Mouse (Mus musculus) heart, postnatal 25 days (tissue): ENCODE data around the gene Ppp2r3a. TPM values are rescaled to one million over a fixed set of nuclear protein-coding genes. Genes with fewer than 3 reads are reported as not detected.
A peak's percentile ranks its signal among the peaks of the same experiment; 100 is the strongest.

Experiments used
- DNase-seq: peaks from one replicate; pipeline ENCODE4 v3.0.0; 2022; ENCODE audit warnings: low spot score
- intact Hi-C: fragments of 180-260 bp; cut with DNase I; formaldehyde crosslinking; loops from one replicate; pipeline ENCODE4 v1.15.1; 2025
- total RNA-seq, 2 experiments: library from RNA; stranded (reverse); gene quantifications; 2 replicates each; pipeline ENCODE4 v1.2.3; 2021

Ppp2r3a gene
- total RNA-seq: 100 to 1,000 TPM; 229 to 237 TPM

DNA sequence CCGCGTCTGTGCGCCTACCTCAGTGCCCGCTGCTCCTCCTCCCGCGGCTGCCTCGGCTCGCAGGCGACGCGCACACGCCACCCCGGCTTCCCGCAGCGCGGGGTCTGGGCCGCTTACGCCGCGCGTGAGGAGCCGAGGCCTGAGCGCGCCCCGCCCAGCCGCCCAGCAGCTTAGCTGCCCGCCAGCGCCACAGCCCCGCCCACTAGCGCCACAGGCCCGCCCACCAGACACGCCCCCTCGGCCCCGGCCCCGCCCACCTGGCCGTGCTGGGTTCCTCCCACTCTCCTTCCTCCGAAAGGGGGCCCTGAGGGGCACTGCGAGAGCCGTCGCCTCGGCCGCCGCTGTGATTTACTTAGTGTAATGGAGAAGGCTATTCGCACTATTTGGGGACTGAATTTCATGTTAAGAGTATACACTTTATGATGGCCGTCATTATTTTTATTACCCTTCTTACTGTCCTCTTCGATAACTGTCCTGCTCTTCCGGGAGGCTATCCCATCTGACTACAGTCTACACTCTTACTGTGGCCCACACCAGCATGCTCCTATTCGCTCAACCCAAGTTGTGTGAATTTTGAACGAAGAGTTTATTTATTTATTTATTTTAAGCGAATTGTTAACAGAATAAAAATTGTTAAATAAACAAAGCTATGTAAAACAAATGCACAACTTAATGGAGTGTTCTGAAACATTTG is at the start of gene Ppp2r3a:
Gene Ppp2r3a, minus strand, starts transcription at position 152 of the 694 bp plus-strand sequence.
- peak; percentile 94 for DNase-seq
- intact Hi-C loops: loop anchor here (2.0 kb wide), 1 partner anchor 69 kb away; no protein-coding TSS in a partner anchor

DNA sequence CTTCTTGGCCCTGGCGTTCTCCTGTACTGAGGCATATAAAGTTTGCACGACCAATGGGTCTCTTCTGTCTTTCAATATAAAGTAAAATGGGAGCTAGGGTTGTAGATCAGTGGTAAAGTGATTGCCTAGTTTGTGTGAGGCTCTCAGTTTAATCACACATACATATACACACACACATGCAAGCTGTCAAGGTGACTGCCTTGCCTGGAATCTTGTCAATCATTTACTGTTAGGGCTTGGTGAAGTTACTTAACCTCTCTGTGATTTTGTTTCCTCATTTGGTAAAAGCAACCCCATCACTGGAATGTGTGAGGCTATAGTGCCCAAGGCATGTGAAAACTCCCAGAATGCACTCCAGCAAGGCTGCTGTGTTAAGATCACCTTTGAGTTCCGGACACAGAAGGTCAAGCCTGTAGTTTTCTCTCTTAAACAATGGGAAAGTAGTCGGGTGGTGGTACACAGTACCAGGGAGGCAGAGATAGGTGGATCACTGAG is 48.9 kb upstream of the Ppp2r3a start:
- intact Hi-C loops: loop anchor here (10.0 kb wide), 1 partner anchor 1244 kb away; no protein-coding TSS in a partner anchor
- no peak for DNase-seq

DNA sequence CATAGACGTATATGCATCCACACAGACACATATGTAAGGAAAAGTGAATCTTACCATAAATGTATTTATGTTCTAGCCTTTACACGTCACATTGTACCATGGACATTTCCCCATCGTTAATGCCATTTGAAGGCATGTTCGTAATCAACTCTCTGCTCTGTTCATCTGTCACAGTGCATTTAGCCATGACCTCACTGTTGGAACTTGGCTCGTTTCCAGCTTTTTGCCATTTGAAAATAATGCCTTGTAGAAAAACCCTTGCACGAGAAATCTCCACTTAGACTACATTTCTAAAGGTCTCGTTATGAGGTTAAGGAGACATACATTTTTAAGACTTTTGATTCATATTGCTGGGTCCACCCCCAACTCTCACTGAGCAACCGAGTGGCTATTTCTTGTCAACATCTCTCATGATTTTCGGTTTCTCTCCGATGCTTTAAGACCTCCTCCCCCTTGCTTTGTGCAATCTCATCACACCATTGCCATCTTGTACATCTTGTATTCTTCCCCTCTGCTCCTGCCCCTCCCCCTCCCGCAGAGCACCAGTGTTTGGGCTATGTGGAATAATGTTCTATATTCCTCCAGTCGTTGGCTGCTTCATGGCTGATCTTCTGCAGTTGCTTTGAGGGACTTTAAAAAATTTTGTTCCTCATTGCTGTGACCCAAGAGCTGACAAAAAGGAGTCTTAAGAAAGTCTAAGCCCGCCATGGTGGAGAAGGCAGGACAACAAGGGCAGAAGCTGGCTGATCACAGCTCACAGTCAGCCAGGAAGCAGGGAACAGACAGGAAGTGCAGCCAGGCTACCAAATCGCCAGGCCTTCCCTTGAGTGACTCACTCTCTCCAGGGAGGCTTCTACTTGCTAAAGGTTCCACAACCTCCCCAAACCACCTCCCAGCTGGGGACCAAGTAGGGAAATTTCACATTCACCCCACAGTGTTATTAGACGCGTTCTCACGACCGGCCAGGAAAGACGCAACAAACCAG is 40.4 kb upstream of the Ppp2r3a start:
- DNase-seq: no peak

DNA sequence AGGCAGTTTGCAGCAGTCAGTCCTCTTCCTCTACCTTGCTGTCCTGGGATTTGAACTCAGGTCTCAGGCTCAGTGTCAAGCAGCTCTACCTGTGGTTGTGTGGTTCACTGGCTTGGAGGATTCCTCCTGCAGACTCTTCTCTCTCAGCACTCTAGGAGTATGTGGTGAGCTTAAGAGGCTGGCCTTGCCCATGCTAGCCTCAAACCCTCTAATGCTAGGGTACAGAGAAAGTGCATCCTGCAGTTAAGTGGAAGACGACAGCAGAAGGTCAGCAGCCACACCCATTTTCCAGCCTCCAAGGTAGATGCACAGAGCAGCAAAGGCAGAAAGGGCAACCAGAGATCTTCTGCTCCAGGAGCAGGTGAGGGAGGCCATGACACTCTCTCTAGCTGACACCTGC is 39.3 kb upstream of the Ppp2r3a start:
- intact Hi-C loops: no loop called here
- no peak for DNase-seq

More for the DNA sequence above, 40.4 kb upstream of the Ppp2r3a start:
- intact Hi-C loops: no loop called here

DNA sequence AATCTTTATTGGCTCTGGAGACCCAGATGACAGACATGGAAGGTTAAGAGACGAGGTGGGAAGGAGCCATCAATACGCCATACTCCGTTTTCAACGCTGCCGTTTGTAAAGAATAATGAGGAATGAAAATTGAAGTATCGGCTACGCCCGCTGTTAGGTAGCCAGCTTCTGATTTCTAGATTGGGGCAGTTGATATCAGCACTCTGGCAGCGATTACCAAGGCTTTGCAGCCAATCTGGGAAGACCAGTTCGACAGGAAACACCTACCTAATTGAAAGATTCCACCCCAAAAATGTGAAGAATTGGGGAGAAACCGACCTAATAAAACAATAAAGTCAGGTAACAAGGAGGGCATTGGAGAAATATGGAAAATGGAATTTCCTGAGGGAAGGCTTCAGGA is 38.2 kb upstream of the Ppp2r3a start:
- intact Hi-C loops: no loop called here
- no peak for DNase-seq

DNA sequence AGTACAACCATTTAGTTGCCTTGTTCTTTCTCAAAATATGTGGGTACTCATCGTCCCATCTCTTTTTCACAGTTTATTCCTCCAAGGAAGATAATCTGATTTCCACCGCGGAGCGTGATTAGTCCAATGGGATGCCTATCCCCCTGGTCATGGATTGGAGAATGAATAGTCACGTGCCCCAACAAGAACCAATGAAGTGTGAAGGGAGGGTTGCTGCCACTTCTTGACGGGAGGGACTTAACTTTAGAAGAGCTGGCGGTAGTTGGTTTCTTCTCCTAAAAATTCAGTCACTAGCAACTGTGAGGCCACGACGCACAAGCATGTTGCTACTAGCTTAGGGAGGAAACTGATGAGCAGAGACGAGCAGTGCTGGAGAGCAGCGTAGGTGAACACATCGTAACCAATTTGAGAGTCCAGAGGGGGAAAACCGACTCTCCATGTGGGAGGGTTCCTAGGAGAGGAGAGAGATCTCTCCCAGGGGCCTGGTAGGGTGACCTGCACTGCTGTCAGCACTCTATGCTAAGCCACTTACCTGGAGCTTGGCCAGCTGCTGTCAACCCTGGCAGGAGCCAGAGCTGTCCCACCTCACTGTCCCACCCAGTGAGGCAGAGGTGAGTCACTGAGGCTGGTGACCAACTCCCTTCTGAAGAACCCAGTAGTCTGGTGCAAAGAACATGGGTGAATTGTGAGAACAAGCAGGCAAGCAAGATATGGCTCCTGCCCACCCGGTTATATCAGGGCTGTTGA is 37.5 kb upstream of the Ppp2r3a start:
- intact Hi-C loops: no loop called here
- DNase-seq: no peak

DNA sequence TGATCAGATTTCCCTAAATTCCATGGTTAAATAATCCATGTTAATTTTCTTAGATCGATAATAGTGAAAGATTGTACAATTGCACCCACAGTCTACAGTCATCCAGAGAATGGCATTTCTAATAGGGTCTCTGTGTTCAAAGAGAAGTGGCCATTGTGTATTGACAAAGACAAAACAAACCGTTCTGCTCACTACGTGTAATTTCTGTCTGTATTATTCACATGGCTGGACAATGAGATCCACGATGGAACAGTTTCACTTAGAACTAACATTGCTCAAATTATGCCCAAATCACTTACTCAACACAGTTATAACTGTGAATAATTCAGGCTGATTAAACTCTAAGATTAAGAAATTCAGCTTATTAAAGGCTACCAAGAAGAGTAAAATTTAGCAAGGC is 35.2 kb upstream of the Ppp2r3a start:
- intact Hi-C loops: no loop called here

DNA sequence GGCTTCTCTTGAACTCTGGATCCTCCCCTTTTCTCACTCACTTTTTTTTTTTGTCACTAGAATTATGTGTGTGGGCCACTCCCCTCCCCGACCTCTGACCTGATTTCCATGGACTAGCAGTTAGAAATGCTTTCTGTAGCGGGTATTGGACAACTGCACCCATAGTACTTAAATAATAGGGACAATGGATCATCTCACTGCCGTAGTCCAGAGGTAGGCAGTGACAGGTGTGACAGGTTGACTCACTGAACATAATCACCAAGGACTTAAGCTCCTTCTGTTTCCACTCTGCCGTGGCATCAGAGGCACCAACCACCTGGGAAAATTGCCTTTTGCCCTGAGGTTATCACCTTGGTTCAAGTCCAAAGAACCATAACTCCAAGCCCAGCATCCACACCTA is 32.5 kb upstream of the Ppp2r3a start:
- intact Hi-C loops: no loop called here
- no peak for DNase-seq

More for the DNA sequence above, 35.2 kb upstream of the Ppp2r3a start:
- DNase-seq: no peak

DNA sequence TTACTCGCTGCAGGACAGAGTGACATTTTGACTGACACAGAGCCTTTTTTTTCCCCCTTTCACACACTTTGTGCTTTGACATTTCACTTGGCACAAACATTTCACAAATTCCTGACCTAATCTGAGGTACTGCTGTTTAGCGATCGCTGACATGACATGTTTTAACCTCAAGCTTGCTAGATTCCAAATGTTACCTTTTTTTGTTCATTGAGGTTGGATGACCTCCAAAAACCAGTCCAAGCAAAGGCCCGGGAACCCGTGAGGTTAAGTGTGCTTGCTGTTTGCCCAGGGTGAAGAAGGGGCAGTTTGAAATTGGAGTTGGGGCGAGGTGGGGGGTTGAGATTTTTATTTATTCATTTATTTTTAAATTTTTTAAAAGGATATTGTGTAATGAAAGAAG is 31.1 kb upstream of the Ppp2r3a start:
- intact Hi-C loops: no loop called here
- no peak for DNase-seq

DNA sequence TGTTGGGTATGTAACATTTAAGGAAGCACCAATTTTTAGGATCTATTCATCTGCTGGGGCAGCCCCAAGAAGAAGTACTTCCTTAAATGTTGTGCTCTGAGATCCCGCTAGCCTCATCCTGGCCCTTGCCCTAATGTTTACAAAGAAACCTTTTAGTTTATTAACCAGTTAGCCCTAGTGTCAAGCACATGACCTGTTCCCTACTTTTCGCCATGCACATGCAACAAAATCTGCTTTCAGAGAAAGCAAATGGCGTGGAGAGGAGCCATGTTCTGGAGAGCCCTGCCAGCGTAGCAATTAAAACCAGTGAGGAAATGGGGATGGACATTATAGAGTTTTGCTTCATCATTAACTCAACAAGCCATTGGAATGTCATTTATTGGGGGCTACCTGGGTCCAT is 30.3 kb upstream of the Ppp2r3a start:
- intact Hi-C loops: no loop called here
- DNase-seq: no peak

DNA sequence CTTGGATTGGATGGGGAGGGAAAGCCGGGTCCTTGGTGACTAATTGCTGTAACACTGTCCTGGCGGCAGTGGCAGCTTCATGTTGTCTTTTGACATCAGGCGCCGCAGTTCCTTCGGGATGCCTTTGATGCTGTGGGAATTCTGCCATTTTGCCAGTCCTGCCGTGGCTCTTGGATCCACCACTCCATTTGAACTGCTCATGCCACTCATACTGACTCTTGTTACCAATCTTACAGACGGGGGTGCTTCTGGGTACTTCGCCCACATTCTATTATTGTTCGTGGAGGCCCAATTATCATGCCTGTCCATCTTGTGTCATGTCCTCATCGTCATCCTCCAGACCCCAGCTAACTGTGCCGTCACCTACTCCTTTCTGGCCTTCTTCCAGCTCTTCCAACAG is 29.7 kb upstream of the Ppp2r3a start:
- no peak for DNase-seq
- intact Hi-C loops: no loop called here

DNA sequence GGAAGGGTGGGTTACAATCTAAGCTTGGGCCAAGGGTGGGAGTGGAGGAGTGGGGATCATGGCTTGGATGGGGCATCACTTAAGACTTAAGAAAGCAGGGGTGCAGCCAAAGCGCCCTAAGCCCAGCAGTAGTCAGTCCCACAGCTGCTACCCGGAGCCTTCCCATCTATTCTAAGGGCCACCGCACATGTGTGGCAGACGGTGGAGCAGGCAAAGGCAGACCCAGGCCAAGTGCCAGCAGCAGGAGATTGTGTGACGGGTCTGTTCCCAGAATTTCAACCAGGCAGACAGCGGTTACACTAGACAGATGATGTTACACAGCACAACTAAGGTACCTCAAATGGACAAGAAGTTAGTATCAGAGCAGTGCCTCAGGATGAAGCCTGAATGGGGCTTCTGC is 29.3 kb upstream of the Ppp2r3a start:
- intact Hi-C loops: no loop called here
- DNase-seq: no peak

DNA sequence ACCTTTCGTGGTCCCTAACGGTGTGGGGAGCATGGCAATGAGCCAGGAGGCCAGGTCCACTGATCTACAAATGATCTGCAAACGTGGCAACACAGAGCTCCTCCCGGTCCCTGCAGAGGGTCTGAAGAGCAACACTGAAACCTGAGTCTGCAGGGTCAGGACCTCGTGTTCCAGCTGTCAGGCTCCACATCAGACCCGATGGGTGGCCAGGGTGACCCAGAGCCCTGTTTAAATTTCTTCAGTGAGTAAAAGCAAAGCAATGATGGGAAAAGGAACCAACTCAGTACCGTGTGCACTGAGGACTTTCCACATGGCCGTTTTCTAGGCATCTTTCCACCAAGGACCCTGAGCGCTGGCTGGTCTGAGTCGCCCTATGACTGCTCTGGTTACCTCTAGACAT is 28.6 kb upstream of the Ppp2r3a start:
- no peak for DNase-seq
- intact Hi-C loops: no loop called here

DNA sequence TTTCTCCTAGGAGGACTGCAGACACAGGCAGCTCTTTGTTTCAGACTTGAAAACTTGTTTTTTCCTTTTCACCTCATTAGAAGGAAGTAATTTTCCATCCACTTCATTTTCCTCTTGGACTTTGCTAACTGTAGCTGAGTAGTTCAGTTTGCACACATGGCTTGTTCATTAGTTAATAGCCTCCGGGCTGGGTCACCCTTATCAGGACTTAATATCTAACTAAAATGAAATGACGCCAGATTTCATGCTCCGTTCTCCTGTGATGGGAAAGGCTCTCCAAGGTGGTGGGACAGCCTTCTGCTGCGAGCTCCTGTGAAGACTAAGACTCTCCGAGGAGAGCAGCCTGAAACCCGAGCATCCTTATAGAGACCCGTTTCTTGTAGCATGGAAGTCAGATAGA is 21.1 kb upstream of the Ppp2r3a start:
- intact Hi-C loops: no loop called here
- no peak for DNase-seq

DNA sequence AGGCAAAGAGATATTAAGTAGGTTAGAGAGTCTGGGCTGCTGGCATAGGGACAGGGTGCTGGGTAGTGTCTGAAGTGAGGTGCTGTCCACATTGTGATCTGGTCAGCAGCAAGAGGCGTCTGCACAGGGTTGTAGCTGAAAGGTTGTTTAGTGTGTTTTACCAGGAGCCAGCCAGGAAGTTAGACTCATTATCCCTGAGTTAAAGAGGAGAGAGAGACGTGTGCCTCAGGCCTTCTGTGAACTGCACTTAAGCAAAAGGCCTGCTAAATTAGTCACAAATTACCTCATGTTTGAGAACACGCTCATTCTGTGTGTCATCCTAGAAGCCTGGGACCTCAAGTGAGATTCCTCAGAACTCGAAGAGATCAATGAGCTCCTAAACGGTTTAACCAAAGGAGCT is 18.4 kb upstream of the Ppp2r3a start:
- intact Hi-C loops: no loop called here
- no peak for DNase-seq

DNA sequence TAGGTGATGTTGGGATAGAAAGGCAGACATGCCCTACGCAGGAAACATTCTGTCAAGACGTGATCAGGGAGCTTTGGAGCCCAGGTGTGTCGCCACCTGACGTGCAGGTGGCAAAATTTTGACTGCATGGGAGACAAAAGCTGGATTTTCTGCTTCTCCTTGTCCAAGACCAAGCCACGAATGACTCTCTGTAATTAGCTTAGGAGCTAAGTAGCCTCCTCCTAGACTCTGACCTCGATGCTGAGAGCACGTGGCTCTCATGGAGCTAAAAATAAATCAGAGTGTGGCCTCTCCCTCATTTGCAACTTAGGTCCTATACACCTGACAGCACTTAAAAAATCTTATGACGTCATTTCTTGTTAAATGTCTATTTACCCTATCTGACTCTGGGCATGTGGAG is 14.4 kb upstream of the Ppp2r3a start:
- intact Hi-C loops: no loop called here
- DNase-seq: no peak

DNA sequence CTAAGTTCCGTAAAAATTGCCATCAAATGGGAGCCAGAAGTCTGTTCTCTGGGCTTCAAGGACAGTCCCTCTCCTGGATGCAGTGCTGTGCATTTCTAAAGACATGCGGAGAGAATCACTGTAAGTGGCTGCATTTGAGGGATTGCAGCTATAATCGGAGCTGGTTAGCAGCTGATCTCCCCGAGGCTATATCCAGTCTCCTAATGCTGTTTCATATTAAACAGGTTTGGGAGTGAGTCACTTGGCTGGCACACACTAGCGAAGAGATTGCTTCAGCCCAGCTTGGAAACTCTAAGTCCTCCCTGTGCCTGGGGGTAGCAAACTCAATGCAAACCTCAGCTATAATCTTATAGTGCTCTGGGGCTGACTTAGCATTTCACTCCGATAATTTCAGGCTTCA is 14.0 kb upstream of the Ppp2r3a start:
- intact Hi-C loops: no loop called here
- DNase-seq: no peak

DNA sequence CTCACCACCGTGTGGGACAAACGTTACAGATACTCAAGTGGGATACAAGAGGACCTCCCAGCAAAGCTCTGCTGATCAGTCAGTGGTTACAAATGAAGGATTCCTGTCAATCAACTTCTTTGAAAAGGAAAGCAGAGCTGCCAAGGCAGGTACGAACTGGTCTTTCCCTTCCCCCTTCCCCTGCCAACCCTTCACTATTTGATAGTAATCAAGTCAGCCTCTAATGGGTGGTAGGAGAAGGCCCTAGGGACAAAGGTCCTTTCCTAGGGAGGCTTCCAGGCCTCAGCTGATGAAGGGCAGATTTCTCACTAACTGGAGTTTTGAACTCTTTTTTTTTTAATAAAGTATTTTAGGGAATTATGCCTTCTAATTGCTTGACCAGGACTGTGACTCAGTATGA is 11.2 kb upstream of the Ppp2r3a start:
- intact Hi-C loops: no loop called here
- DNase-seq: no peak

DNA sequence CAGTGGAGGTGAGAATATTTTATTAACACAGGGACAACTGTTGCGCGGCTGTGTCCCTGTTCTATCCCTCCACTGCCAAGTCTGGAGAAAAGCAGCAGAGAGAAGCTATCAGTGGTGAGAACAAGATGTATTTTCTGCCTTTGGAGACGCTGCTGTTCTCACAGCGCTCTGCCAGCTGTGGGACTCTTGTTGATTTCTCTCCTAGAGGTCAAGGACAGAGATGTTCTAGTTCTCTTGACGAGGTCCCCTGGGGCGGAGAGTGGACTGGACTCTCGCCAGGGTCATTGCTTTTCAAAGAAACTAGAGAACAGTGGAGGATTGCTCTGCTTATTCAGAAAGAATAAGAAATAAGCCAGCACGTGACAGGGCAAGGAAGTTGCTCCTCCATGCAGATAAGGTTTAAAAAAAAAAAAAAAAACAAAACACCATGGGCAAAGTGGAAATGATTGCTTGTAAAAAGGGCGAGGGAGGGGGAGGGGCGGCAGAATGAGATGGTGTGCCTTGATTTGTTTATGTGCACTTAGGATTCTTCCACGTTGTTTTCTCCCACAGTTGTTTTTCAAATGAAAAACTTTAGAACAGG is 10.5 kb upstream of the Ppp2r3a start:
- DNase-seq: peak; percentile 77
- intact Hi-C loops: no loop called here

DNA sequence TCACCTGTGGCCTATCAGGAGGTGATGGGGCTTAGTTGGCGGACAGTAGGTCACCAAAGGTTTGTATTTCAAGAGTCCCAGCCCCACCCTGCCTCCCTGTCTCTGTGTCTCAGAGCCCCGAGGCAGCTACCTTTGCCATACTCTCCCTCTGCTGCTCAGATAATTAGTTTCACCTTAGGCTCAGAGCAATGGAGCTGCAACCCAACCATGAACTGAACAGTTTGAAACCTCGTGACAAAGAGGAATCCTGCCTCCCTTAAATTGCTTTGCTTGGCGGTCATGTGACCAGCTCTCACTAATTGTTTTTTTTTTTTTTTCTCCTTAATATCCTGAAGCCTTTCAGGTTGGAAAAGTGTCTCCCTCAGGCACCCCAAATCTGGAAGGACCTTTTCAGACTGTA is 9.8 kb upstream of the Ppp2r3a start:
- intact Hi-C loops: no loop called here
- no peak for DNase-seq
